Mouse (Mus musculus): ENCODE measurements around the gene Grid1.

DNA sequence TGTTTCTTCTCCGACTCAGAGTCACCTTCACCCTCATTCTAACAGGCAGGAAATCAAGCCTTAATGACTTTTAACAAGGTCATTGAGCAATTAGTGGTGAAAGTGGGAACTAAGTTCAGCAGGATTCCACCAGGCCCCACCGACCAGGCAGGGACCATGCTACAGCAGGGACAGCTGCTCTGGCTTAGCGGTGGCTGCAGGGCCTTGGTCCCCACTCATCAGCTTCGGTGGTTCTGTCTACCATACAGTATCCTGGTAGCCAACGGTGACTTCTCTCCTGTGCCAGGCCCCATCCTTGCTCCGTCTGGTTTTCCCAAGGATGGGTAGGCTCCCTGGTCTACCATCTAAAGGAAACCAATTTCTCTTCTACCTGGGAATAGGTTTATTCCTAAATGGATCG is 318.2 kb downstream of the Grid1 start:
- no peak for TF ChIP-seq CTCF (conservative IDR thresholded peaks at IDR 0.05; ENCODE audit: low read length)
- no peak for TF ChIP-seq NANOG (IDR thresholded peaks at IDR 0.05; ENCODE audit: borderline replicate concordance, low read length)
- TF ChIP-seq POU5F1 (IDR thresholded peaks at IDR 0.05; ENCODE audit: borderline replicate concordance, low read length): no peak

All from E14TG2a.4 (cell line).